Mouse (Mus musculus) ES-E14 (cell line): ENCODE data around the gene St3gal3.

Experiments
- HCFC1 ChIP-seq: IDR thresholded peaks from 2 replicates; pipeline ENCODE4 v1.6.1; 2012; ENCODE audit warnings: low read length, inconsistent platforms, borderline replicate concordance; ENCODE audit not compliant: insufficient read depth
- ZC3H11A ChIP-seq: IDR thresholded peaks from 2 replicates; pipeline ENCODE4 v1.6.1; 2012; ENCODE audit warnings: low read depth, mild to moderate bottlenecking, inconsistent platforms, low read length, borderline replicate concordance
- ZNF384 ChIP-seq: IDR thresholded peaks from 2 replicates; pipeline ENCODE4 v1.6.1; 2012; ENCODE audit warnings: low read depth, low read length, inconsistent platforms

GRCm38 (mm10) chr4:117936964-117937363 is 197.8 kb downstream of the St3gal3 start:
- TF ChIP-seq ZC3H11A (no peak), ZNF384 (no peak), HCFC1 (no peak)
